Mouse (Mus musculus): ENCODE data around the gene Gm10337.

Gene Gm10337

GRCm38 (mm10) chr15:102516728-102517404 lies 13.3 kb downstream of the Gm10337 start, which contains the start of gene Map3k12:
Map3k12 (minus strand) TSS chr15:102517064.
- DNase-seq (ENCODE audit: low read depth, low spot score), result peak; percentile 38

GRCm38 (mm10) chr15:102517631-102517975 lies 14.1 kb downstream of the Gm10337 start:
- no peak for DNase-seq (ENCODE audit: low read depth, low spot score)

- peak; percentile 96 for DNase-seq (ENCODE audit: low read depth, low spot score)
Measured at GRCm38 (mm10) chr15:102517976-102518858, 14.7 kb downstream of the Gm10337 start, which contains the start of gene Tarbp2. Tarbp2 (plus strand) TSS chr15:102518192.

- DNase-seq (ENCODE audit: low read depth, low spot score), result no peak
Measured at GRCm38 (mm10) chr15:102518859-102519201, 15.3 kb downstream of the Gm10337 start.

GRCm38 (mm10) chr15:102519211-102520141 lies 16.0 kb downstream of the Gm10337 start:
- no peak for DNase-seq (ENCODE audit: low read depth, low spot score)

GRCm38 (mm10) chr15:102520416-102520815 lies 16.9 kb downstream of the Gm10337 start:
- DNase-seq (ENCODE audit: low read depth, low spot score), result no peak

- DNase-seq (ENCODE audit: low read depth, low spot score), result no peak
Measured at GRCm38 (mm10) chr15:102521480-102521879, 18.0 kb downstream of the Gm10337 start.

- peak; percentile 63 for DNase-seq (ENCODE audit: low read depth, low spot score)
Measured at GRCm38 (mm10) chr15:102524892-102525485, 21.5 kb downstream of the Gm10337 start, which contains the start of gene Npff. Npff (minus strand) TSS chr15:102524942.

GRCm38 (mm10) chr15:102526111-102527002 lies 22.8 kb downstream of the Gm10337 start:
- no peak for DNase-seq (ENCODE audit: low read depth, low spot score)

- DNase-seq (ENCODE audit: low read depth, low spot score), result no peak
Measured at GRCm38 (mm10) chr15:102527936-102528335, 24.4 kb downstream of the Gm10337 start.

- DNase-seq (ENCODE audit: low read depth, low spot score), result no peak
Measured at GRCm38 (mm10) chr15:102528396-102528795, 24.9 kb downstream of the Gm10337 start.

- no peak for DNase-seq (ENCODE audit: low read depth, low spot score)
Measured at GRCm38 (mm10) chr15:102530566-102530965, 27.0 kb downstream of the Gm10337 start.

GRCm38 (mm10) chr15:102531586-102531985 lies 28.1 kb downstream of the Gm10337 start:
- no peak for DNase-seq (ENCODE audit: low read depth, low spot score)

GRCm38 (mm10) chr15:102532106-102532900 lies 28.8 kb downstream of the Gm10337 start:
- no peak for DNase-seq (ENCODE audit: low read depth, low spot score)

GRCm38 (mm10) chr15:102533926-102534325 lies 30.4 kb downstream of the Gm10337 start:
- no peak for DNase-seq (ENCODE audit: low read depth, low spot score)

GRCm38 (mm10) chr15:102544801-102545200 lies 41.3 kb downstream of the Gm10337 start:
- DNase-seq (ENCODE audit: low read depth, low spot score), result no peak

GRCm38 (mm10) chr15:102546246-102546645 lies 42.7 kb downstream of the Gm10337 start:
- no peak for DNase-seq (ENCODE audit: low read depth, low spot score)

GRCm38 (mm10) chr15:102546677-102547427 lies 43.3 kb downstream of the Gm10337 start:
- peak; percentile 19 for DNase-seq (ENCODE audit: low read depth, low spot score)

- DNase-seq (ENCODE audit: low read depth, low spot score), result no peak
Measured at GRCm38 (mm10) chr15:102547478-102547877, 44.0 kb downstream of the Gm10337 start.

All from retina, postnatal 7 days (tissue).